9 mouse cellular contexts compared by ENCODE assay signal in the genomic region with DNA sequence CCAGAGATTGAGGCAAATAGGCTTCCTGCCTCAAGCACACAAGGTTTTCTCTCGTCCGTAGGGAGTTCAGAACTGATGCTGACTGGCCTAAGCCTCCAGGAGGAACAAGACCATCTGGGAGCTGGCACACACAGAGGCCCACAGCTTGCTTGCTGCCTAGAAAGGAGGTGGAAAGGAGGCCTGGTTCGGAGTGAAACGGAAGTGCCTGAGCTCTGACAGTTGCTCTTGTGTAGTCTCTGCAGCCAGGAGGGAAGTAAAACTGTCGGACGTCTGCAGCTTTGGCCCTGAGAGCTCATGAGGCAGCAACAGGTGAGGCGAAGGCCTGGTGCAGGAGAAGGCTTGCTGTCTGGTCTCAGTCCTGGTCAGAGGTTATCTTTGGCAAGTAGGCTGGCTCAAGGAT. TPM values are rescaled to one million over a fixed set of nuclear protein-coding genes. Genes with fewer than 3 reads are reported as not detected.
DNase-seq lines count a peak whose midpoint lies in the region; ATAC-seq lines count a peak whose summit lies in the region.
"Had no signal": no experiment of that assay in that cellular context is flagged by ENCODE, and none has a peak within 500 bp of the region (broad histone marks: within the 10 kb centered on the region; RNA-seq: fewer than 3 reads in every experiment).

A gene (plus strand): TSS at position 246 of the 400 bp plus-strand sequence.

- no peaks in the 10 kb centered on the region for H3K27me3 ChIP-seq in heart, embryonic 14.5 days (ENCODE audit: control insufficient read depth, insufficient read depth, low read length)
- no peaks in the 10 kb centered on the region for H3K27me3 ChIP-seq in stomach, embryonic 15.5 days (replicated peaks)

- H3K9me3 ChIP-seq in heart, embryonic 14.5 days (ENCODE audit: control insufficient read depth, low read length) = no peaks in the 10 kb centered on the region
- H3K9me3 ChIP-seq in stomach, embryonic 15.5 days = no peaks in the 10 kb centered on the region

- DNase-seq in spleen, adult 18-20 months = peak; percentile 55 to 60
- DNase-seq in spleen, adult 12 weeks (ENCODE audit: low spot score) = no peak
- peak; percentile 24 to 27 for DNase-seq in cerebellum, postnatal 36 days
- DNase-seq in layer of hippocampus, adult 9-11 months = peak; percentile 82
- DNase-seq in lung, postnatal 4 days = peak; percentile 27 to 43
- DNase-seq in urinary bladder, postnatal 36 days (ENCODE audit: low spot score in 2 of 2) = no peak

- H3K4me3 ChIP-seq in heart, embryonic 14.5 days (ENCODE audit: control insufficient read depth in 1 of 2, insufficient read depth in 1 of 2, low read depth in 1 of 2, low read length in 2 of 2) = no peak within 1 kb of the TSS
- H3K4me3 ChIP-seq in stomach, embryonic 15.5 days (replicated peaks) = no peak within 1 kb of the TSS
- H3K4me3 ChIP-seq: erythroblast, embryonic 14.5 days had no signal

- H3K9ac ChIP-seq in heart, embryonic 14.5 days (ENCODE audit: low read length) = 0 out of 2 replicates have a peak within 1 kb of the TSS, but pooled peaks have one; percentile 16
- no peak within 1 kb of the TSS for H3K9ac ChIP-seq in stomach, embryonic 15.5 days

- no peak within 1 kb of the TSS for H3K4me2 ChIP-seq in heart, embryonic 14.5 days (ENCODE audit: low read length)
- no peak within 1 kb of the TSS for H3K4me2 ChIP-seq in stomach, embryonic 15.5 days

- no peaks in the 10 kb centered on the region for H3K36me3 ChIP-seq in heart, embryonic 14.5 days (ENCODE audit: control insufficient read depth, insufficient read depth, low read length)
- H3K36me3 ChIP-seq in stomach, embryonic 15.5 days = no peaks in the 10 kb centered on the region

- ATAC-seq in heart, embryonic 14.5 days (ENCODE audit: insufficient number of reproducible peaks, insufficient read depth, low FRiP score, low read depth) = no peak
- no peak for ATAC-seq in stomach, embryonic 15.5 days (ENCODE audit: insufficient read depth, low FRiP score, low read depth)

- H3K4me1 ChIP-seq in heart, embryonic 14.5 days (ENCODE audit: control insufficient read depth in 2 of 2, insufficient read depth in 2 of 2, low read length in 2 of 2) = peaks cover 30 to 51% of the 10 kb centered on the region in 2 experiments
- H3K4me1 ChIP-seq in stomach, embryonic 15.5 days = no peaks in the 10 kb centered on the region

- H3K27ac ChIP-seq in heart, embryonic 14.5 days (replicated peaks in 1 of 2; ENCODE audit: control insufficient read depth in 1 of 2, insufficient read depth in 1 of 2, low read depth in 2 of 2, low read length in 2 of 2) = peak within 1 kb of the TSS in 1 of 2 experiments; percentile 3; a peak in 1 of 4 replicates
- H3K27ac ChIP-seq in stomach, embryonic 15.5 days = no peak within 1 kb of the TSS

- 55% methylated on average over 7 of the region's 7 CpGs for WGBS in heart, embryonic 14.5 days
- 55% methylated on average over 7 of the region's 7 CpGs for WGBS in stomach, embryonic 15.5 days

RNA-seq across cellular contexts. Expression of the gene that starts here (rescaled TPM):
- 18.0 and 18.6 TPM in 2 replicates for polyA plus RNA-seq in heart, embryonic 14.5 days (2014; fragmentation: Nextera tagmentation; extraction: Ambion mirVana)
- 20.0 and 21.2 TPM in 2 replicates for polyA plus RNA-seq in stomach, embryonic 15.5 days (2015; fragmentation: Nextera tagmentation; extraction: Ambion mirVana)

Comparison
In these comparisons a context has a peak if more than half of its experiments do, and no peak if none do; other contexts are left out.
1. DNase-seq: peak in spleen, adult 18-20 months (2 of 2), cerebellum, postnatal 36 days (2 of 2), layer of hippocampus, adult 9-11 months (single experiment) and lung, postnatal 4 days (2 of 2); none in spleen, adult 12 weeks (single experiment) and urinary bladder, postnatal 36 days (0 of 2).